ENCODE assay signal across 41 mouse cellular contexts in genomic region chr7:46860996-46861395, GRCm38 (mm10). TPM values are rescaled to one million over a fixed set of nuclear protein-coding genes. Genes with fewer than 3 reads are reported as not detected.
"Had no signal": no experiment of that assay in that cellular context is flagged by ENCODE, and none has a peak within 500 bp of the region (broad histone marks: within the 10 kb centered on the region; RNA-seq: fewer than 3 reads in every experiment).

Ldhc (plus strand) TSS chr7:46861203.

- DNase-seq: gastrocnemius, adult 2 months; gastrocnemius, postnatal 10 days; gastrocnemius, postnatal 25 days; heart, adult 18-20 months; heart, postnatal 10 days; heart, postnatal 4 days; kidney, adult 2 months; kidney, postnatal 14 days; kidney, postnatal 36 days; layer of hippocampus, adult 9-11 months; layer of hippocampus, postnatal 36 days; left cerebral cortex, postnatal 4 days had no signal

- H3K9me3 ChIP-seq: heart, embryonic 10.5 days; heart, embryonic 12.5 days; hindbrain, embryonic 10.5 days; hindbrain, embryonic 12.5 days; intestine, embryonic 15.5 days; kidney, embryonic 15.5 days; limb, embryonic 13.5 days; limb, embryonic 15.5 days; liver, embryonic 12.5 days had no signal

- H3K4me3 ChIP-seq: gastrocnemius, adult 2 months; heart, embryonic 10.5 days; heart, embryonic 12.5 days; hindbrain, embryonic 10.5 days; hindbrain, embryonic 12.5 days; intestine, embryonic 15.5 days; kidney, embryonic 15.5 days; limb, embryonic 13.5 days; limb, embryonic 15.5 days; liver, embryonic 12.5 days had no signal

- H3K27ac ChIP-seq: gastrocnemius, adult 2 months; heart, embryonic 10.5 days; hindbrain, embryonic 10.5 days; hindbrain, embryonic 12.5 days; hindbrain, embryonic 14.5 days; intestine, embryonic 15.5 days; kidney, embryonic 15.5 days; kidney, postnatal 0 days; limb, embryonic 13.5 days; limb, embryonic 15.5 days; liver, embryonic 12.5 days had no signal

- H3K4me1 ChIP-seq: heart, embryonic 10.5 days; heart, embryonic 12.5 days; hindbrain, embryonic 10.5 days; hindbrain, embryonic 12.5 days; intestine, embryonic 15.5 days; kidney, embryonic 15.5 days; limb, embryonic 13.5 days; limb, embryonic 15.5 days; liver, embryonic 12.5 days had no signal

- H3K36me3 ChIP-seq: hindbrain, embryonic 12.5 days; intestine, embryonic 15.5 days had no signal

- ATAC-seq: hindbrain, embryonic 16.5 days; inflammation-experienced regulatory T-cells, adult 6 months; intestine, embryonic 15.5 days; intestine, postnatal 0 days; liver, embryonic 12.5 days had no signal

- H3K9ac ChIP-seq: heart, embryonic 12.5 days; hindbrain, embryonic 12.5 days; hindbrain, embryonic 14.5 days; intestine, embryonic 15.5 days; kidney, embryonic 15.5 days; limb, embryonic 13.5 days; limb, embryonic 15.5 days; liver, embryonic 12.5 days had no signal

- H3K27me3 ChIP-seq: heart, embryonic 12.5 days; hindbrain, embryonic 12.5 days; intestine, embryonic 15.5 days; kidney, embryonic 15.5 days; limb, embryonic 13.5 days; limb, embryonic 15.5 days; liver, embryonic 12.5 days had no signal

- H3K4me2 ChIP-seq: heart, embryonic 12.5 days; hindbrain, embryonic 12.5 days; hindbrain, embryonic 14.5 days; intestine, embryonic 15.5 days; kidney, embryonic 15.5 days; limb, embryonic 13.5 days; limb, embryonic 15.5 days; liver, embryonic 12.5 days had no signal

RNA-seq across cellular contexts. Expression of gene Ldhc, which starts in this region (rescaled TPM):
- total RNA-seq: gastrocnemius, adult 2 months; gastrocnemius, postnatal 10 days; gastrocnemius, postnatal 25 days; gastrocnemius, postnatal 4 days; heart, adult 18-20 months; heart, adult 8-10 months; heart, postnatal 10 days; heart, postnatal 25 days; heart, postnatal 4 days; layer of hippocampus, adult 18-20 months; layer of hippocampus, adult 8-10 months; layer of hippocampus, postnatal 14 days; layer of hippocampus, postnatal 36 days; left cerebral cortex, adult 18-20 months; left cerebral cortex, adult 8-10 months; left cerebral cortex, postnatal 10 days; left cerebral cortex, postnatal 25 days; left cerebral cortex, postnatal 4 days; liver, adult 2 months had no signal
- polyA plus RNA-seq: frontal cortex, adult 2 months; heart, embryonic 12.5 days; heart, embryonic 14.5 days; heart, embryonic 16.5 days; hindbrain, embryonic 10.5 days; hindbrain, embryonic 12.5 days; inflammation-experienced regulatory T-cells, adult 6 months; intestine, embryonic 15.5 days; intestine, postnatal 0 days; kidney, postnatal 0 days; large intestine, adult 2 months; limb, embryonic 13.5 days; liver, adult 2 months had no signal
